Mouse (Mus musculus) left cerebral cortex, adult 9 months (tissue): ENCODE results near the gene Hist1h2ab.
"Not testable (repeated sequence)": the region's sequence is repeated elsewhere in the genome, so short reads cannot be mapped to it uniquely, and the experiment has no call there.

Source experiments
- DNase-seq, 2 experiments: peaks; one replicate each; pipeline ENCODE4 v3.0.0; 2022; ENCODE audit warnings: low spot score in 2 of 2

Gene Hist1h2ab

GRCm38 (mm10) chr13:23753314-23754078 is 2.6 kb downstream of the Hist1h2ab start:
- DNase-seq: no peak

- DNase-seq: no peak
Measured at GRCm38 (mm10) chr13:23755000-23755399, 4.1 kb downstream of the Hist1h2ab start.

GRCm38 (mm10) chr13:23756790-23757189 is 5.9 kb downstream of the Hist1h2ab start, which contains the start of gene Hist1h4b:
Gene Hist1h4b (plus strand): TSS chr13:23757013.
- DNase-seq: peak; percentile 91 to 96

- DNase-seq: peak in 1 of 2 experiments; percentile 31
Measured at GRCm38 (mm10) chr13:23757211-23757773, 6.4 kb downstream of the Hist1h2ab start.

- no peak for DNase-seq
Measured at GRCm38 (mm10) chr13:23757921-23758320, 7.0 kb downstream of the Hist1h2ab start.

GRCm38 (mm10) chr13:23759251-23759771 is 8.4 kb downstream of the Hist1h2ab start:
- DNase-seq: no peak

GRCm38 (mm10) chr13:23759916-23760239 is 9.0 kb downstream of the Hist1h2ab start:
- DNase-seq: no peak

- DNase-seq: no peak
Measured at GRCm38 (mm10) chr13:23760240-23760971, 9.5 kb downstream of the Hist1h2ab start.

- peak; percentile 96 to 99 for DNase-seq
Measured at GRCm38 (mm10) chr13:23760972-23761864, 10.3 kb downstream of the Hist1h2ab start, which contains the start of gene Hist1h4a. Gene Hist1h4a (minus strand): TSS chr13:23761230.

- DNase-seq: peak in 1 of 2 experiments; percentile 76
Measured at GRCm38 (mm10) chr13:23761871-23762821, 11.2 kb downstream of the Hist1h2ab start, which contains the start of gene Hist1h3a. Gene Hist1h3a (minus strand): TSS chr13:23762386.

- DNase-seq: no peak
Measured at GRCm38 (mm10) chr13:23763242-23763585, 12.3 kb downstream of the Hist1h2ab start.

- DNase-seq: peak in 1 of 2 experiments; percentile 89
Measured at GRCm38 (mm10) chr13:23763586-23764323, 12.8 kb downstream of the Hist1h2ab start, which contains the start of gene Hist1h1a. Gene Hist1h1a (plus strand): TSS chr13:23763666.

GRCm38 (mm10) chr13:23764324-23765171 is 13.6 kb downstream of the Hist1h2ab start:
- no peak for DNase-seq

GRCm38 (mm10) chr13:23765172-23765513 is 14.2 kb downstream of the Hist1h2ab start:
- DNase-seq: no peak

GRCm38 (mm10) chr13:23766772-23767171 is 15.8 kb downstream of the Hist1h2ab start:
- DNase-seq: no peak

GRCm38 (mm10) chr13:23768834-23769397 is 18.0 kb downstream of the Hist1h2ab start:
- no peak for DNase-seq

GRCm38 (mm10) chr13:23769613-23770012 is 18.7 kb downstream of the Hist1h2ab start, which contains the start of gene Trim38:
Gene Trim38 (plus strand): TSS chr13:23769913.
- DNase-seq: not testable (repeated sequence)
